Mouse (Mus musculus): ENCODE results near the gene Tasp1. TPM values are rescaled to one million over a fixed set of nuclear protein-coding genes. Genes with fewer than 3 reads are reported as not detected.
"Not testable (repeated sequence)": the region's sequence is repeated elsewhere in the genome, so short reads cannot be mapped to it uniquely, and the experiment has no call there.

Tasp1 gene
- total and polyA plus RNA-seq, 2 experiments from 2014 or later: 16.2 to 21.6 TPM

GRCm38 (mm10) chr2:139874173-139874572, 192.4 kb downstream of the Tasp1 start:
- Histone ChIP-seq H3K4me1 (ENCODE audit: insufficient read depth, low read length) (no peaks in the 10 kb centered on the region), H3K9me3 (ENCODE audit: low read length) (no peaks in the 10 kb centered on the region), H3K36me3 (ENCODE audit: insufficient read depth, low read length) (no peaks in the 10 kb centered on the region), H3K4me3 (ENCODE audit: low read length) (no peak overlapping the region), H3K9ac (replicated peaks; ENCODE audit: low read length) (no peak overlapping the region), H3K27me3 (ENCODE audit: insufficient read depth, low read length) (no peaks in the 10 kb centered on the region), H3K4me2 (ENCODE audit: low read depth, low read length) (no peak overlapping the region), H3K27ac (no peak overlapping the region)
- ATAC-seq (no peak), DNase-seq (ENCODE audit: low spot score) (no peak)
- 63% methylated on average over 3 of the region's 3 CpGs for WGBS
- no peak for TF ChIP-seq CTCF (IDR thresholded peaks at IDR 0.05; ENCODE audit: low read depth)

- 71% methylated on average over 2 of the region's 2 CpGs for WGBS
- Histone ChIP-seq H3K27ac (no peak overlapping the region), H3K9me3 (ENCODE audit: low read length) (no peaks in the 10 kb centered on the region)
Observed at GRCm38 (mm10) chr2:139873762-139874161, 192.8 kb downstream of the Tasp1 start.

GRCm38 (mm10) chr2:139869071-139869470, 197.5 kb downstream of the Tasp1 start:
- not testable (repeated sequence) for H3K4me2 ChIP-seq (ENCODE audit: low read depth, low read length); H3K9ac ChIP-seq (replicated peaks; ENCODE audit: low read length); H3K9me3 ChIP-seq (ENCODE audit: low read length); H3K36me3 ChIP-seq (ENCODE audit: insufficient read depth, low read length); H3K4me1 ChIP-seq (ENCODE audit: insufficient read depth, low read length); H3K27me3 ChIP-seq (ENCODE audit: insufficient read depth, low read length); DNase-seq (ENCODE audit: low spot score); ATAC-seq; H3K27ac ChIP-seq; H3K4me3 ChIP-seq (ENCODE audit: low read length)
- 97% methylated on average over 2 of the region's 2 CpGs for WGBS

More at GRCm38 (mm10) chr2:139873762-139874161, 192.8 kb downstream of the Tasp1 start:
- H3K4me3 ChIP-seq (ENCODE audit: low read length): no peak overlapping the region
- H3K4me1 ChIP-seq (ENCODE audit: insufficient read depth, low read length): no peaks in the 10 kb centered on the region
- ATAC-seq: no peak
- no peak overlapping the region for H3K9ac ChIP-seq (replicated peaks; ENCODE audit: low read length)
- no peaks in the 10 kb centered on the region for H3K36me3 ChIP-seq (ENCODE audit: insufficient read depth, low read length)
- DNase-seq (ENCODE audit: low spot score): no peak
- H3K27me3 ChIP-seq (ENCODE audit: insufficient read depth, low read length): no peaks in the 10 kb centered on the region
- no peak overlapping the region for H3K4me2 ChIP-seq (ENCODE audit: low read depth, low read length)
- TF ChIP-seq CTCF (IDR thresholded peaks at IDR 0.05; ENCODE audit: low read depth): no peak

- ATAC-seq; DNase-seq (ENCODE audit: low spot score); H3K27ac ChIP-seq; H3K4me3 ChIP-seq (ENCODE audit: low read length); H3K9ac ChIP-seq (replicated peaks; ENCODE audit: low read length); H3K27me3 ChIP-seq (ENCODE audit: insufficient read depth, low read length); H3K4me2 ChIP-seq (ENCODE audit: low read depth, low read length); H3K9me3 ChIP-seq (ENCODE audit: low read length); H3K4me1 ChIP-seq (ENCODE audit: insufficient read depth, low read length); H3K36me3 ChIP-seq (ENCODE audit: insufficient read depth, low read length): not testable (repeated sequence)
- WGBS: 92% methylated on average over 3 of the region's 3 CpGs
Observed at GRCm38 (mm10) chr2:139863396-139863795, 203.2 kb downstream of the Tasp1 start.

- 96% methylated on average over 5 of the region's 5 CpGs for WGBS
- DNase-seq (ENCODE audit: low spot score) (no peak), ATAC-seq (no peak)
- H3K27ac ChIP-seq: no peak overlapping the region
- H3K4me2 ChIP-seq (ENCODE audit: low read depth, low read length): no peak overlapping the region
- no peaks in the 10 kb centered on the region for H3K4me1 ChIP-seq (ENCODE audit: insufficient read depth, low read length)
- H3K9ac ChIP-seq (replicated peaks; ENCODE audit: low read length): no peak overlapping the region
- no peaks in the 10 kb centered on the region for H3K27me3 ChIP-seq (ENCODE audit: insufficient read depth, low read length)
- no peaks in the 10 kb centered on the region; the same call in 1 of the 2 replicates for H3K36me3 ChIP-seq (ENCODE audit: insufficient read depth, low read length)
- H3K9me3 ChIP-seq (ENCODE audit: low read length): no peaks in the 10 kb centered on the region
- no peak for TF ChIP-seq CTCF (IDR thresholded peaks at IDR 0.05; ENCODE audit: low read depth)
- H3K4me3 ChIP-seq (ENCODE audit: low read length): no peak overlapping the region
Observed at GRCm38 (mm10) chr2:139860133-139860494, 206.5 kb downstream of the Tasp1 start.

- no peaks in the 10 kb centered on the region for H3K9me3 ChIP-seq (ENCODE audit: low read length)
- H3K27me3 ChIP-seq (ENCODE audit: insufficient read depth, low read length): no peaks in the 10 kb centered on the region
- H3K4me3 ChIP-seq (ENCODE audit: low read length): no peak overlapping the region
- no peak for TF ChIP-seq CTCF (IDR thresholded peaks at IDR 0.05; ENCODE audit: low read depth)
- no peaks in the 10 kb centered on the region for H3K4me1 ChIP-seq (ENCODE audit: insufficient read depth, low read length)
- H3K4me2 ChIP-seq (ENCODE audit: low read depth, low read length): no peak overlapping the region
- no peak overlapping the region for H3K27ac ChIP-seq
- 49% methylated on average over 3 of the region's 3 CpGs for WGBS
- H3K36me3 ChIP-seq (ENCODE audit: insufficient read depth, low read length): no peaks in the 10 kb centered on the region; the same call in 1 of the 2 replicates
- ATAC-seq: no peak
- no peak for DNase-seq (ENCODE audit: low spot score)
- H3K9ac ChIP-seq (replicated peaks; ENCODE audit: low read length): no peak overlapping the region
Observed at GRCm38 (mm10) chr2:139859424-139860132, 207.0 kb downstream of the Tasp1 start.

GRCm38 (mm10) chr2:139849621-139850020, 217.0 kb downstream of the Tasp1 start:
- no peak for ATAC-seq
- WGBS: 91% methylated on average over 1 of the region's 1 CpGs

More at GRCm38 (mm10) chr2:139849621-139850020, 217.0 kb downstream of the Tasp1 start:
- Histone ChIP-seq H3K27ac (no peak overlapping the region), H3K9ac (replicated peaks; ENCODE audit: low read length) (no peak overlapping the region), H3K4me2 (ENCODE audit: low read depth, low read length) (no peak overlapping the region), H3K9me3 (ENCODE audit: low read length) (no peaks in the 10 kb centered on the region), H3K4me3 (ENCODE audit: low read length) (no peak overlapping the region), H3K36me3 (ENCODE audit: insufficient read depth, low read length) (no peaks in the 10 kb centered on the region), H3K27me3 (ENCODE audit: insufficient read depth, low read length) (no peaks in the 10 kb centered on the region), H3K4me1 (ENCODE audit: insufficient read depth, low read length) (no peaks in the 10 kb centered on the region)
- no peak for DNase-seq (ENCODE audit: low spot score)
- no peak for TF ChIP-seq CTCF (IDR thresholded peaks at IDR 0.05; ENCODE audit: low read depth)
